Mouse (Mus musculus): Measurements from ENCODE around the gene Traip.
A peak's percentile ranks its signal among the peaks of the same experiment; 100 is the strongest.

DNA sequence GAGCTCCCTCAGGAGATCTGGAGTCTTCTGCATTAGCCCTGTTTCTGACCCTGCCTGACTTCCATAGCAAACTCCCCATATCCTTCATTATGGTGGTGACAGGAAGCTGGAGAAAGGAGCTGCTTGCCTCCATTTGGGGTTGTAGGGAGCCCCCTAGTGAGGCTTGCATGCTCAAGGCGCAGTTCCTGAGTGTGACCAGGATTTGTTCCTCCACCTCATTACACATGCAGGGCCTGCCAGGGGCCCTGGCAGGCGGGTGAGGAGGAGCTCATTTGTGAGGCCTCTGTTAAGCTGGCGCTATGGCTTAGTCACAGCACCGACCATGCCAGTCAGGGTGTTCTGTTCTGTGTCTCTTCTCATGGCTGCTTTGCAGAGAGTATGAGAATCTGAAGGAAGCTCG is 11.9 kb downstream of the Traip start:
- TF ChIP-seq CTCF (IDR thresholded peaks at IDR 0.05) (peak; percentile 70), EP300 (IDR thresholded peaks at IDR 0.05) (no peak)
